Mouse (Mus musculus): ENCODE results near the gene Man1b1.

Gene Man1b1

DNA sequence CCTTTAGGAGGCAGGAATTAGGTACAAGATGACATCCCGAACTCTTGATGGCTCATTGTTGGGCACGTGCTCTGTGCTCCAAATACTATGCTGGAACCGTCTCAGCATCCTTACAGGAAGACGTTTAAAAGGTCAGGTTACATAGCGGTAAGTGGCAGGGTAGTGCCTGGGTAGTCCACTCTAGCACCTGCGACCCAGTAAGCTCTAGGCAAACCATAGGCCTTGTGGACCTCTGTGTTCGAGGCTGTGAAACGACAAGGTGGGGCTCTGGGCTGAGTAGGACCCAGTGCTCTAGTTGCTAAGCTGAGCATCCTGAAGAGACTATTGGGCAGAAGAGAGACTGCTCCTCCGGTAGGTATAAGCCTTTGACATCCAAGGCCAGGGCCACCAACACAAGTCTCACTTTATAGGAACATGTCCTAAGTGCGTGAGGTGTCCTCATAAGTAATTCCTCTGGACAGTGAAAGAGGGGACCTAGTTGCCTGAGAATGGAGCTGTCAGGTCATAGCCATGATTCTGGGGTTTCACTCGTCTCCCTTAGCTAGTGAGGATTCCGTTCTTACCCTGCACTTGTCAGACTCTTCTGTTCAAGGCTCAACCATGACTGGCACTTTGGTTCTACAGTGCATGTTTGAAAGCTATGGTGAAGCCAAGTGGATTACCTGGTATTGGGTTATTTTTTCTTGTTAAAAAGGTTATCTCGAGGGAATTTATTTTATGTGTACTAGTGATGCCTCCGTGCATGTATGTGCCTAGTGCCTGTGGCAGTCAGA, 26.4 kb upstream of the Man1b1 start:
- DNase-seq (ENCODE audit: low read depth, low spot score): no peak

GRCm38 (mm10) chr2:25310180-25310579, 22.0 kb upstream of the Man1b1 start:
- no peak for DNase-seq (ENCODE audit: low read depth, low spot score)

DNA sequence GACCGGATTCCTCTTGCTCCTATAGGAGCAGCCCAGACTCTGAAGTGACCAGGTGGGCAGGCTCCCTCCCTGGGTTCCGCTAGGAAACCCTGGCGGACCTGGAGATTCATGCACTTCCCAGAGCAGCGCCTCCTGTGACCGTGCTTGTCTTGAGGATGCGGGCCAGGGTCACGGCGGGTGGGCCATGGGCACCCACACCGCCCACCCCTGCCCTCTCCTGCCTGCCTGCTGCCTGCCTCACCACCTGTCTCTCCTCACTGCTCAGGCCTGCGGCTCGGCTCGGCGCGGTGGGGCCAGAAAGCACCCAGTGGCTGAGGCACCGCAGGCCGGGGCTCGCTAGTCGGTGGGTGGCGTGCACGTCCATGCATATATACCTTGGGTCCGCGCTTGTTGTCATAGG, 21.2 kb upstream of the Man1b1 start:
- no peak for DNase-seq (ENCODE audit: low read depth, low spot score)

DNA sequence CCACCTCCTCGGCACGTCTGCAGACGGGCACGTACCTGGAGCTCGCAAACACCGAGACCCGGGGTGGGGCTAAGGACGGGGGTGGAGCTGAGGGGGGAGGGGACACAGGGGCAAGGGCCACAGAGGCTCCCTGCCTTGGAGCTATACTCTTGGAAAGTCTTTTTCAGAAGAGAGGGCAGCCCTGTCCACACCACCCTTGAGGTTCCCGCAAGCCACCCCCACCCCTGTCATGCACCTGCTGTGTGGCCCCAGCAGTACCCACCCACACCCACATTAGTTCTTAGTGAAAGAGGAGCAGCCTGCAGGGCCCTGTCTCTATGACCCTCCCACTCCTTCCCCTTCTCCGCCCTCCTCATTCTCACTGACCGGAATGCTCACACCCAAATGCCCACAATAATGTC, 20.6 kb upstream of the Man1b1 start:
- no peak for DNase-seq (ENCODE audit: low read depth, low spot score)

DNA sequence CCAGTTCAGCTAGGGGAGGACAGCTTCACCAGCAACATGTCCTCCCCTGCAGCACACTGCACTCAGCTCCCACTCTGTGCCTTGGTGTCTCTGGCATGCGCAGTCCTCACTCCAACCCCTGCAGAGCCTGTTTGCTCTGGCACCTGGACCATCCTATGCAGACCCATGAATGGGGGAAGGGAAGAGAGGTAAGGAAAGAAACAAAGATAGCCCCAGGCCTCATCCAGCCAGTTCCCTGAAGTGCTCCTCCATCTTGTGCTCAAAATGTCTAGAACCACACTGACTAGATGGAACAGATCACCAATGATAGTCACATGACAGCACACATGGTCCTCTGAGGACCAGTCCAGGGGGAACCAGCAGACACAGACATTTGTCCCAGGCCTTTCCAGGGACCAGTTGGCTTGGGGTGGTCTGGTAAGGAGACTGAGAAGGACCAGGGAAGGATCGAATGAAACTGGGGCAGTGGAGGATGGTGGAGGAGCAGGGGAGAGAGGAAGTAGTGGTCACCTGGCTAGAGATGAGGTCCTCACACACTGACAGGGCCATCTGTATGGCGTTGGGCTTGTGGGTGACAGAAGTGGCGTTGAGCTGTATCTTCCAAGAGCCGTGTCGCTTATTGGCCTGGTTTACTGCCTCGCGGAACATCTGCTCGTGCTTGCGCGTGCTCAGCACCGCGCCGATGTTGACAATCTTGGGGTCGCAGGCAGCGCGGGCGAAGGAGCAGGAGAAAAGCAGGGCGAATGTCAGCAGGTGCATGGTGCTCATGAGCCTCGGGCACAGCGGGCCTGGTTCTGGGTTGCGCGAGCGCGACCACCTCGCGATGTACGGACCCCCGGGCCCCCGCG, 13.8 kb upstream of the Man1b1 start:
- peak; percentile 77 for DNase-seq (ENCODE audit: low read depth, low spot score)

GRCm38 (mm10) chr2:25318971-25319773, 13.0 kb upstream of the Man1b1 start, which contains the start of gene Grin1:
Grin1 (minus strand) TSS chr2:25319187.
- DNase-seq (ENCODE audit: low read depth, low spot score): peak; percentile 91

DNA sequence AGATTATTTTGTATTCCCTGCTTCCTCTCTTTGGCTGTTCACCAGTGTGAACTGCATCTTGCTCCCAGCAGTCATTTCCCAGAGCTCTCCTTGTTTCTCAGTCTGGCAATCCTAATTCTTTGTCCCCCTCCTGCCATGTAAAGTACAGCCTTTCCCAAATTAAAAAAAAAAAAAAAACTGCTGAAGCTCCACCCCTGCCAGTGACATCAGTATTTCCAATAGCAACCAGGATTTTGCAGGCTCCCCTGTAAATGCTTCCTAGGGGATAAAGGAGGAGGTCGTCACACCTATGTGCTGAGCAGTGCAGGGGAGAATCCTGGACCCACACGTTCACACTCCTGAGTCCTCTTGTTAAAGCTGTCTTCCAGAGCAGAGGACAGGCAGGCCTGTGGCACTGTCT, 12.1 kb upstream of the Man1b1 start:
- DNase-seq (ENCODE audit: low read depth, low spot score): no peak

DNA sequence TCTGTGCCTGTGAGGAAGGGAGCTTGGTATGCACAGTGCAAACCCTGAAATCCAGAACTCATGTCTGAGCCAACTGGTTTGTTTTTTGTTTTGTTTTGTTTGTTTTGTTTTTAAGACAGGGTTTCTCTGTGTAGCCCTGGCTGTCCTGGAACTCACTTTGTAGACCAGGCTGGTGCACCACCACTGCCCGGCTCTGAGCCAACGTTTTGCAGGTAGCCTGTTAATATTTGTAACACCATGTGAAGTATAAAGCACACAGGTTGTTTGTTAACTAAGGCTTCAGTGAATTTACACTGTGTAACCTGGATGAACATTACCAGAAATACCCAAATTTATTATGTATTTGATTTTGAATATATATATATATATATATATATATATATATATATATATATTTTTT, 6.1 kb upstream of the Man1b1 start:
- no peak for DNase-seq (ENCODE audit: low read depth, low spot score)

- no peak for DNase-seq (ENCODE audit: low read depth, low spot score)
Observed at GRCm38 (mm10) chr2:25328440-25328839, 3.7 kb upstream of the Man1b1 start.

- DNase-seq (ENCODE audit: low read depth, low spot score): no peak
Observed at GRCm38 (mm10) chr2:25331470-25331869, 668 bp upstream of the Man1b1 start.

GRCm38 (mm10) chr2:25333569-25333968, 1.4 kb downstream of the Man1b1 start:
- DNase-seq (ENCODE audit: low read depth, low spot score): no peak

GRCm38 (mm10) chr2:25338303-25338702, 6.2 kb downstream of the Man1b1 start:
- DNase-seq (ENCODE audit: low read depth, low spot score): no peak

- DNase-seq (ENCODE audit: low read depth, low spot score): no peak
Observed at GRCm38 (mm10) chr2:25348162-25348561, 16.0 kb downstream of the Man1b1 start.

- DNase-seq (ENCODE audit: low read depth, low spot score): no peak
Observed at GRCm38 (mm10) chr2:25349499-25349898, 17.4 kb downstream of the Man1b1 start.

GRCm38 (mm10) chr2:25350701-25351100, 18.6 kb downstream of the Man1b1 start:
- DNase-seq (ENCODE audit: low read depth, low spot score): no peak

GRCm38 (mm10) chr2:25354211-25354610, 22.1 kb downstream of the Man1b1 start:
- no peak for DNase-seq (ENCODE audit: low read depth, low spot score)

DNA sequence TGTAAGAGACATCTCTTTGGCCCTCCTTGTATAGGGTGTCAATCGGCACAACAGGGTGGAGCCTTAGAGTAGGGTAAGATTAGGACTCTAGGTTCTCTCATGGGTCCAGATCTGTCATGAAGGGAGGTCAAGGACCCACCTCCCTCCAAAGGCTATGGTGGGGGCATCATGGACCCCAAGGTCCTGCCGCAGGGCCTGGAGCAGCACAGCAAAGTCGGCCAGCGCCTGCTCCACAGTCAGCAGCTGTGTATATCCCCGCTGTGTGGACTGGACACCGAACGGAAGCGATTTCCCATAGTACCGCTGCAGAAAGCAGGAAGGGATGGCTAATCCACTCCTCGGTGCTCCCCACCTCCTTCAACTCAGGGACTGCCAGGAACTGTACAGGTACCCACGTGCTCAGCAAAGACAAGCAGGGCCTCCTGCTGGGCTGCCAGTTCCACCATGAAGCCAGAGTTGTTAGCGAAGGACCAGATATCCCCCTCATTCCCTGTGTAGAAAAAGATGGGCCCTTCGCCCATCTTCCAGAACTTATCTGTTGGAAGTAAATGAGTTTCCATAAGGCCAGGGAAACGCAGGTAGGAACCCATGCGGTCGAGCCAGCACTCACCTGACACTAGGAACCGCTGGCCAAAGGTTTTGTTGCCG, 23.4 kb downstream of the Man1b1 start:
- DNase-seq (ENCODE audit: low read depth, low spot score): no peak

GRCm38 (mm10) chr2:25356208-25357079, 24.3 kb downstream of the Man1b1 start, which contains the start of gene Dpp7:
Dpp7 (minus strand) TSS chr2:25356359.
- DNase-seq (ENCODE audit: low read depth, low spot score): peak; percentile 74

DNA sequence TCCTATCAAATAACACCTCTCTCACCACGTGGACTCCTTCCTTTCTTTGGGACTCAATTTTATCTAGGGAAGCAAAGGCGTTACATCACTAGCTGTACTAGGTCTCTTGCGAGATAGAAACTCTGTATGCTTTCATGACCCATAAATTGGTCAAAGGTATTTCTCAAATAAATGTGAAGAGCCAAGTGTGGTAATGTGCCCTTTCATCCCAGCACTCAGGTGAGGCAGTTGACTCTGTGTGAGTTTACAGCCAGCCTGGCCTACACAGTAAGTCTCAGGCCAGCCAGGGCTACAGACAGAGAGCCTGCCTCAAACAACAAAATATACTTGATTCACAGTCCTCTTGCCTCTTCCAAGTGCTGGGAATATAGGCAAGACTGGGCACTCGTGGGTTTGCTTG, 27.7 kb downstream of the Man1b1 start:
- DNase-seq (ENCODE audit: low read depth, low spot score): no peak

DNA sequence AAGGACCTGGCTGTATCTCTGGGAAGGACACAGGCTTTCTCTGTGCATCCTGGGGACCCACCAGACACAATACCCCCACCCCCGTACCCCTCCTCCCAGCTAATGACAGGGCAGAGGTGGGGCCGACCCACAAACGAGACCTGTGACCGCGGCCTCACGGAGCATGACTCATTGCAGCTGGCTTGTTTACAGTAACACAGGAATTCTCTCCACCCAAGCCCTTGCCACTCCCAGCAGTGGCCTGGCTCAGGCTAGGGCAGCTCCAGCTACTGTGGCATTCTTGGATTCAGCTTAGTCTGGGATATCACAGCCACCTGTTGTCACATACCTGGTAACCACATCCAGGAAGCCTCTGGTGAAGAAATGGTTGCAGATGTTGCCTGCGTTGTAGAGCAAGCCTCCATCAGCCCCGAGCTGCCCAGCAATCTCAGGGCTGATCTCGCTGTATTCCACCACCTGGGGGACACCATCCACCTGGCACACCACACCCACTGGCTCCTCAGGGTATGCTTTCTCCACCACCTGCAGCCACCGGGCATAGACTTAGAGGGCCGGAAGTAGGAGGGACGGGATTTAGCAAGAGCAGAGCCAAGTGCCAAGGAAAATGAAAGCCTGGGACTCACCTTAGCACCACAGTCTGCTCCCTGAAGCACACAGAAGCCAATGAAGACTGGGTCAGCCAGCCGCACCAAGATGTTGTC, 31.5 kb downstream of the Man1b1 start:
- DNase-seq (ENCODE audit: low read depth, low spot score): no peak
